Mouse (Mus musculus) embryonic fibroblast, embryonic 13.5 days (primary cell): Measurements from ENCODE around the gene Dhdh.

Source experiments
- CTCF ChIP-seq: IDR thresholded peaks from 2 replicates; pipeline ENCODE4 v1.5.1; 2011; ENCODE audit warnings: mild to moderate bottlenecking, control low read depth, low read length, moderate library complexity, borderline replicate concordance; ENCODE audit not compliant: insufficient read depth
- POLR2A ChIP-seq: IDR thresholded peaks from 2 replicates; pipeline ENCODE4 v1.6.1; 2011; ENCODE audit warnings: low read depth, mild to moderate bottlenecking, control low read depth, low read length, moderate library complexity

DNA sequence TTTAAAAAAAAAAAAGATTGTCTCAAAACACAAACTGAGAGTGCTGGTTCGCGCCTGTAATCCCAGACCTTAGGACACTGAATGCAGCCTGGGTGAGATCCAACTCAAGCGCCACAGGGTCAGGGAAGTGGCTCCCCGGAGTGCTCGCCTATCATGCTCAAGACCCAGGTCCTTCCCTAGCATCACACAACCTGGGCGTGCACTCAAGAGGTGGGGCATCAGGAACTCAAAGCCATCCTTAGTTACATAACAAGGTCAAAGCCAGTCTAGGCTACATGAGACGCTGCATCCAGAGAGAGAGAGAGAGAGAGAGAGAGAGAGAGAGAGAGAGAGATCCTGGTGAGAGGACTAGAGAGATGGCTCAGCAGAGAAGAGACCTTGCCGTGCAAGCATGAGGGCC is 62.0 kb downstream of the Dhdh start:
- no peak for TF ChIP-seq CTCF
- no peak for TF ChIP-seq POLR2A
